Mouse (Mus musculus) MN1 (cell line): ENCODE results near the gene Ctnna3.
A peak's percentile ranks its signal among the peaks of the same experiment; 100 is the strongest.

Experiments
- DNase-seq: peaks from one replicate; pipeline ENCODE4 v3.0.0-alpha.2; 2016; ENCODE audit warnings: low spot score

The Ctnna3 gene

DNA sequence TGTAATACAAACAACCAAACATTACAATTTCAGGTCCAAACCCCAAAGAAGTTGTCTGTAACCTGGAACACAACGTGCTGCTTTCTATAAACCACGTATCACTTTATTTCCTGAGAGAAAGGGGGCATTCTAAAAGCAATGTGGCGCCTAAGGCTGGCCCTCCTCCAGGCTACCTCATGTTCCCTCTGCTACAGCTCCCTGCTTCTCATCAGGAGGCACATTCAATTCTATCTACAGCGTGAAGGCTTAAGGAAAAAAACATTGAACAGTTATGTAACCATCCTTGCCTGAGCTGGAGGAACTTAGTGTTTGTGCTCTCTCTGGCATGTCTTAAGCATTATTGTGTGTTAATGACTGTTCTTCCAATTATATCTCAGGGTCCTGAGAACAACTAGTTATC, 517.4 kb downstream of the Ctnna3 start:
- DNase-seq = no peak

GRCm38 (mm10) chr10:63950867-63951266, 521.0 kb downstream of the Ctnna3 start:
- DNase-seq = no peak

GRCm38 (mm10) chr10:63951481-63951880, 521.6 kb downstream of the Ctnna3 start:
- DNase-seq = no peak

DNA sequence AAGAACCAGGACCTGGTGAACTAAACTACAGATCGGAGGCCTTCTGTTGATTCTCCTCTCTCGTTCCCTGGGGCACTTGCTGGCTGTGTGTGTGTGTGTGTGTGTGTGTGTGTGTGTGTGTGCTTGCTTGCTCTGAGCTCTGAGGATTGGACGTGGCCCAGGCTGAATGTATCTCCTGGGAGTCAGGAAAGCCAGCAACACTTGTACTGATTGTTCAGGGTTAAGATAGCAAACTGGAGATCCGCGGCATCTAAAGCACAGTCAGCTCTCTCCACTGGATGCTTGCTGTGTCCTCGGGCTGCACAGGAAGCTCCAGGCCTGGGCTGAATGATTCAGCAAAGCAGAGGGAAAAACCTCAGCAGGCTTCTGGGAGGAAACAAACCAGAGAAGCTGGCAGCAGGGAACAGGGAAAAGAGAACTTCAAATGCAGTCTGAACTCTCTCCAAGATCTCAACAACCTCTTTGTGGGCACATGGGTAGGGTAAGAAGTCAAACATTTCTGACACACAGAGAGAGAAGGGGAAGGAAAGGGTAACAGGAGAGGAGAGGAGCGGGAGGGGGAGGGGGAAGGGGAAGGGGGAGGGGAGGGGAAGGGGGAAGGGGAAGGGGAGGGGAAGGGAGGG, 524.5 kb downstream of the Ctnna3 start:
- DNase-seq = peak; percentile 7

GRCm38 (mm10) chr10:63972300-63972699, 542.4 kb downstream of the Ctnna3 start:
- no peak for DNase-seq

DNA sequence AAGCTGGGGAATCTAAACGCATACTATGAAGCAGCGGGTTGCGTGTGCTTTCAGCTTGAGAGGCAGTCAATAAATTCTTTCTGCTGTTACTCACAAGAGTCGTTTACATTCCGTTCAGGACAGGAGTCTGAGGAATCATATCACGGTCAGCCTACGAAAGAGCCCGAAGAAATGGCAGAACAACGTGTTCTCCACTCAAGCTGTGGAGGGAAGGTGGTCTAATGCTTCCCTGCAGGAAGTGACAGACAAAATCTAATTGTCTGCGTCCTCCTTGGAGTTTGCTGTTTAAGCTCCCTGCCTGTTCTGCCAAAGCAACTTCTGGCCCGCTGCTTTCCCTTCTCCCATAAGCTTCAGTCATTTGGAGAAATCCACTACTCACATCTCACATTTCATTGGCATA, 548.2 kb downstream of the Ctnna3 start:
- DNase-seq = no peak

DNA sequence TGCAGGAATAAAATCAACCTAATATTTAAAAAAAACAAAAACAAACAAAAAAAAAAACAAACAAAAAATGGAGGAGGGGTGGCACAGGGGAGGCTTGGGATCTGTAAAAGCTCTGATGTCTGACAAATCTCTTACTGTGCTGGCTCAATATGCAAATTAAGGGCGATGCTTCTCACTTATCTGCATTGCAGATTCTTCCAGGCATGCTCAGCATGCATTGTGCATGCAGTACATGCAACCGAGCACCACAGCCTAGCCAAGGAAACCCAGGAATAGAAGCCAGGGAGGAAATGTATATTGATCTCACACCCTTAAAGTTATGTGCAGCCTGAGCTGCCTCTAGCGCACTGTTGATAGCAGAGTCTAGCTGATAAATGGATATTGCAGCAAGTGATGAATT, 548.6 kb downstream of the Ctnna3 start:
- DNase-seq = no peak

DNA sequence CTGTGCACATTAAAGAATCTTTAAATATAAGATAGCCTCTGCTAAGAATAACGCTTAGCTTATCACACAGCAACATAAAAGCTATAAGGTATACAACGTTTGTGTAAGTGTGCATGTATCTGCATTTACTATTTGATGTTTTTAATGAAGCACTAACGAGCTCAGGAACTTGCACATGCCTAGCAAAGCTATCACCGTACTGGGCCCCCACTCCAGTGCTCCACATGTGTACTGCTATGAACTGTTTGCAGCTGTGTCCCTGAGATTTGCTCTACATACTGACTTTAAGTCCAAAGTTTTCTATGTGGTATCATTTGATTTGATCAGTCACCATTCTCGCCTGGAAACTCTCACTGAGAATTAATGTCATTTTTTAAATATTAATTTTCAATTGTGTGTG, 549.1 kb downstream of the Ctnna3 start:
- DNase-seq = no peak

DNA sequence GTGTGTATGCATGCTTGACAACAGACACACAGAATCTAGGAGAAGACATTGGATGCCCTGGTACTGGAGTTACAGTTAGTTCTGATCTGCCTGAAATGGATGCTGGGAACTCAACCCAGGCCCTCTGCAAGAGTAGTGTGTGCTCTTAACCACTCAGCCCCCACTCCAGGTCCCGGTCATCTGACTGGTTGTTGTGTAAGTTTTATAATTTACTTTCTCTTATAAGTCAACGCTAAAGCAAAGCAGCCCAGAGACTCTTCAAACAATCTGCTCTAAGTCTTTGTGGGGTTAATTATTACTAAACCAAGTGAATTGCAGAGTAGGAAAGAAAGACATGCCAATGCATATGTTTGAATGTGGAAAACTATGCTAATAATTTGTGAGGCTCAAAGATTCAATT, 549.5 kb downstream of the Ctnna3 start:
- no peak for DNase-seq

DNA sequence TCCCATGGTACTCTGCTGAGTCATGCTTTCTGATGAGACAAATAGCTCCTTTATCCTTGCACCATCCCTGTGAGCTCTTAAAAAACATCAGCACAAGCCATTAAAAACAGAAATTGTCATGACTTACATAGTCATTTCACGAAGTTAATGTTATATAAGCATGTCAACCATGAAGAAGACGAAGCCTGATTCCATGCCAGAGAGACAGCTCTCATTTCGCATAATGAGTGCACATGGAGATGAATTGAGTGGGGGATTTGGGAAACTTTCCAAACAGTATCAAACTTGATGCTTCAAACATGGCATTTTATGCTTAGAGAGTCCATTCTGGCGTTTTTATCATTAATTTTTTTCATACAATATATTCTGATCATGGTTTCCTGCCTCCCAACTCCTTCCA, 555.7 kb downstream of the Ctnna3 start:
- DNase-seq = no peak

GRCm38 (mm10) chr10:63994251-63994650, 564.4 kb downstream of the Ctnna3 start:
- no peak for DNase-seq

- DNase-seq = no peak
Measured at GRCm38 (mm10) chr10:64001531-64001930, 571.6 kb downstream of the Ctnna3 start.

GRCm38 (mm10) chr10:64001996-64002395, 572.1 kb downstream of the Ctnna3 start:
- DNase-seq = peak; percentile 7

GRCm38 (mm10) chr10:64020347-64020746, 590.4 kb downstream of the Ctnna3 start:
- no peak for DNase-seq

GRCm38 (mm10) chr10:64023340-64023739, 593.4 kb downstream of the Ctnna3 start:
- DNase-seq = peak; percentile 14

DNA sequence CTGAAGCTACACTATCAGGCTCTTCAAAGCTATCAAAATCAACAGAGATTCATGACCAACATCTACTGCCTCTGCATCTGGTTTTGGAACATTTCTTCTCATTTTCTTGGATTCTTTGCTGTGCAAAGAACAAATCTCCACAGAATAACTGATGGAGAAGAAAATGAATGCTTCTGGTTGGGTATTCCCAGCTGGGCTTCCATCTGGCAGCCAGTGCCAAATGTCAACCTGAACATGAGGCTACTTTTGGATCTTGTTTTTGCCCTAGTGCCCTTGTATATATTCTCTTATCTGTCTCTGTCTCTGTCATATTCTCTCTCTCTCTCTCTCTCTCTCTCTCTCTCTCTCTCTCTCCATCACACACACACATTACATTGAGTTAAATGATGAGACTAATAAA, 601.0 kb downstream of the Ctnna3 start:
- DNase-seq = no peak

- no peak for DNase-seq
Measured at GRCm38 (mm10) chr10:64039760-64040535, 610.0 kb downstream of the Ctnna3 start.

DNA sequence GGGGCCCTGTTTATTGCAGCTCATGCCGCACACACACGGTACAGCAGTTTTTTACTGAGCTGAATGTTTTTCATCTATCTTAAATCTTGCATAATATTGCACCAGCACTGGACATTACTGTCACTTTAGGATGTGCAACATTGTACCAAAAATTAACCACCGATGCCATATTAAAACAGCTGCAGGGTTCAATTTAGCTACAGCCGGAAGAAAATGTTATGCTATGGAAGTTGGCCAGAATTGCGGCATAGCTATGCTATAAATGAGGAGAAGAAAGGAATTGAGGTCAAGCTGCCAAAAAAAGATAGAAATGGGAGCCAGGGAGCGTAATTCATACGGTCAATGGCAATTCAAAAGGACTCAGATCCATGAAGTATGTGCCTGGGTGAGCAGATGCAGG, 611.3 kb downstream of the Ctnna3 start:
- DNase-seq = no peak

DNA sequence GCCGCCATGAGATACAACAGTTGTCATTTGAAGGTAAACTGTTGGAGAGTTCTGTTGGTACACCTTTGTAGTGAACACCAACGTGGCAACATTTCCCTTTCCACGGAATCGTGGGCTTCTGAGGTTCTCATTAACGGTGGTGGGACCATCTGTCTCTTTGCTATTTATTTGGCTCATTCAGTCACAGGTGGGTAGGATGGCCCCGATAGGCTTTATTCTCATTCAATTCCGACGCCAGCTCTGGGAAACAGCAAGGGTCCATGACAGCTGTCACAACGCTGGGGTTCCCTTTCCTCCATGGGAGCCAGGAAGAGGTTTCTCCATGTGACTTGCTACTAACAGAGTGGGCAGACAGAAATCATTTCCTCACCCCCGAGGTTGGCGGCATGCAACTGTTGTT, 612.0 kb downstream of the Ctnna3 start:
- DNase-seq = no peak

DNA sequence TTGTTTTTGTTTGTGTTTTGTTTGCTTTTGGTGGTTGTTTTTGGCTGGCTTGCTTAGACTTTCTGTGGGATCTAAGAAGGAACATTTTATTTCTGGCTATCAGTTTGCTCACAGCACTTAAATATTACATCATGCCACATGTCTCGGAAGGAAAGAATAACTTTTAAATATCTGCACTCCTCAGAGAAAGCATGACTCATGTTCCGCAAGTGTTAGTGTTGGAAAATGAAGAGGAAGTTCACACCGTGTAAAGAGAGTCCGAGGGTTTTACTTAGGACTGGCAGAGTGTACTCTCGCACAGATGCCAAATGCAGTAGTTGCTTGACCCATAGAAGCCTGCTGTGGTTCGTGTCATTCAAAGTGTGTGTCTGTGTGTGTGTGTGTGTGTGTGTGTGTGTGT, 619.3 kb downstream of the Ctnna3 start:
- DNase-seq = no peak

- DNase-seq = no peak
Measured at GRCm38 (mm10) chr10:64049946-64050345, 620.0 kb downstream of the Ctnna3 start.

DNA sequence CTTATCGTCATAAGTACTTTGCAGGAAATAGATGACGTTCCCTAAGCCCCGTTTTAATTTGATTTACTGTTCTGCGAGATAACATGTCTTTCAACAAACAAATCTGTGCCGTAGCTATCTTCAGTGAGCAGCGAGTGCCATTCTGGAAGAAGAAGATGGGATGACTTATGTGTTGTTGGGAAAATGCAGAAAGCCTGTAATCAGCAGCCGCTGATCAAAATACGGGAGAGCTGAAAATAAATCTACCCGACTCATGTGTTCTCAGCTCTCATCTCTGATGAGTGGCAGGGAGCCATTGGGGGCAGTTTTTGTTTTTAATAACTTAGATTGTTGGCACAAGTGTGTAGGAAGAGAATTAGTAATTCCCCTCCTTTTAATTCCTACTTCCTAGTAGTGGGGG, 633.8 kb downstream of the Ctnna3 start:
- no peak for DNase-seq

DNA sequence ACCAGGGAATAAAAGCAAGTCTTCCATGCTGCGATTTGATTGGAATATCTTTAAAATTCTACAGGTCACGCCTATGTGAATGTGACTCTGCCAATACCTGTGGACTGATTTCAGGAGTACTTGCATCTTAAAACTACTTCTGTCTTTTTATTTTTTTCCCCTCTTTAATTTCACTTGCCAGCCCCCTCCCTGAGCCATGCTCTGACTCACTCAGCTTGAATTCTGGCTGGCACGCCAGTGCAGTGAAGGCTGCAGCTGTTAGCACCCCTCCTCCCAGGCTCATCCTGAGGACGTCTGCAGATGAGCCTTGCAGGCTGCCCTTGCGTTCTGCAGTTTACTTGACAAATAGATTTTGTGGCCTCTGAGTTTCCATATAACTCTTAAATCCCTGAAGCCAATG, 646.0 kb downstream of the Ctnna3 start:
- DNase-seq = no peak
